Mouse (Mus musculus) cortical plate, adult 2 months (tissue): ENCODE measurements around the gene Apobec1.

Experiments used
- CTCF ChIP-seq: fragments of 200-500 bp; IDR thresholded peaks from 2 replicates; pipeline ENCODE4 v1.5.1; 2011; ENCODE audit warnings: mild to moderate bottlenecking, control low read depth, low read length; ENCODE audit not compliant: insufficient read depth; ENCODE audit errors: extremely low read depth
- POLR2A ChIP-seq: fragments of 200-500 bp; IDR thresholded peaks from 2 replicates; pipeline ENCODE4 v1.6.1; 2011; ENCODE audit warnings: mild to moderate bottlenecking, low read length, control low read depth; ENCODE audit not compliant: insufficient read depth; ENCODE audit errors: extremely low read depth

DNA sequence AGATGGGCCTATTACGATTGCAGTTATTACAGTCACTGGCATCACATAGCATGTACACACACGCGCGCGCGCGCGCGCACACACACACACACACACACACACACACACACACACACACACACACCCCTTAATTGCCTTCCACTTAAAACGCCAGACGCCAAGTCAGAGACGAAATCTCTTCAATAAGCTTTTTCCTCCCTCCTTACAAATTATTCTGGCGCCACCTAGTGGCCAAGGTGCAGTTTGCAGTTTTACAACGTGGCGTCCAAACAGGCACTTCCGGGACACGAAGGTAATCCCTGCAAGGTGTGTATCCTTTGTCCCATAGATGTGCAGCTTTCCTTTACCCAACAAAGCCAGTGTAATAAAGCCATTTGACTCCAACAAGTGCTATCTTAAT, 41.8 kb downstream of the Apobec1 start:
- peak; percentile 73 for TF ChIP-seq CTCF
- no peak for TF ChIP-seq POLR2A
